Mouse (Mus musculus): ENCODE data around the gene Kif2a. TPM values are rescaled to one million over a fixed set of nuclear protein-coding genes. Genes with fewer than 3 reads are reported as not detected.
A peak's percentile ranks its signal among the peaks of the same experiment; 100 is the strongest.

Kif2a gene
- polyA plus RNA-seq, 1 experiment from 2014 or later: 19.5 TPM

GRCm38 (mm10) chr13:107044229-107044628 is 22.3 kb upstream of the Kif2a start:
- Histone ChIP-seq H3K27me3 (replicated peaks) (no peaks in the 10 kb centered on the region), H3K9ac (0 out of 2 replicates have a peak overlapping the region, but pooled peaks have one; percentile 4)
- peak; percentile 39; the same call in 1 of the 2 replicates for ATAC-seq (ENCODE audit: insufficient number of reproducible peaks, low FRiP score)

GRCm38 (mm10) chr13:107042551-107042950 is 20.6 kb upstream of the Kif2a start:
- Histone ChIP-seq H3K36me3 (no peaks in the 10 kb centered on the region), H3K9me3 (replicated peaks) (peaks cover 9% of the 10 kb centered on the region), H3K4me1 (replicated peaks) (peaks cover 20% of the 10 kb centered on the region), H3K27me3 (replicated peaks) (no peaks in the 10 kb centered on the region), H3K27ac (ENCODE audit: poor library complexity, severe bottlenecking) (no peak overlapping the region), H3K4me3 (no peak overlapping the region), H3K9ac (no peak overlapping the region), H3K4me2 (no peak overlapping the region)
- 79% methylated on average over 6 of the region's 6 CpGs for WGBS
- no peak for ATAC-seq (ENCODE audit: insufficient number of reproducible peaks, low FRiP score)

More at GRCm38 (mm10) chr13:107044229-107044628, 22.3 kb upstream of the Kif2a start:
- Histone ChIP-seq H3K4me3 (no peak overlapping the region), H3K4me2 (no peak overlapping the region), H3K27ac (ENCODE audit: poor library complexity, severe bottlenecking) (no peak overlapping the region; the same call in 1 of the 2 replicates), H3K36me3 (no peaks in the 10 kb centered on the region), H3K9me3 (replicated peaks) (peaks cover 9% of the 10 kb centered on the region), H3K4me1 (replicated peaks) (peaks cover 9% of the 10 kb centered on the region)
- 35% methylated on average over 5 of the region's 5 CpGs for WGBS

GRCm38 (mm10) chr13:107039493-107039892 is 17.6 kb upstream of the Kif2a start:
- whole genome bisulfite sequencing: 52% methylated on average over 4 of the region's 4 CpGs
- Histone ChIP-seq H3K9me3 (replicated peaks) (no peaks in the 10 kb centered on the region), H3K9ac (no peak overlapping the region), H3K4me2 (no peak overlapping the region), H3K27me3 (replicated peaks) (no peaks in the 10 kb centered on the region), H3K4me3 (no peak overlapping the region), H3K4me1 (replicated peaks) (peaks cover 35% of the 10 kb centered on the region), H3K36me3 (no peaks in the 10 kb centered on the region), H3K27ac (ENCODE audit: poor library complexity, severe bottlenecking) (no peak overlapping the region)
- ATAC-seq (ENCODE audit: insufficient number of reproducible peaks, low FRiP score): no peak

GRCm38 (mm10) chr13:107038346-107038745 is 16.4 kb upstream of the Kif2a start:
- Histone ChIP-seq H3K4me1 (replicated peaks) (peaks cover 29% of the 10 kb centered on the region), H3K9me3 (replicated peaks) (no peaks in the 10 kb centered on the region), H3K27me3 (replicated peaks) (no peaks in the 10 kb centered on the region), H3K4me3 (no peak overlapping the region), H3K9ac (no peak overlapping the region), H3K27ac (ENCODE audit: poor library complexity, severe bottlenecking) (no peak overlapping the region), H3K4me2 (no peak overlapping the region), H3K36me3 (no peaks in the 10 kb centered on the region)
- ATAC-seq (ENCODE audit: insufficient number of reproducible peaks, low FRiP score): no peak
- WGBS: 48% methylated on average over 2 of the region's 2 CpGs

- Histone ChIP-seq H3K27me3 (replicated peaks) (no peaks in the 10 kb centered on the region), H3K4me2 (no peak overlapping the region), H3K9me3 (replicated peaks) (no peaks in the 10 kb centered on the region), H3K4me1 (replicated peaks) (peaks cover 29% of the 10 kb centered on the region), H3K9ac (no peak overlapping the region), H3K36me3 (no peaks in the 10 kb centered on the region), H3K4me3 (no peak overlapping the region), H3K27ac (ENCODE audit: poor library complexity, severe bottlenecking) (no peak overlapping the region)
- ATAC-seq (ENCODE audit: insufficient number of reproducible peaks, low FRiP score): no peak
- 37% methylated on average over 3 of the region's 3 CpGs for WGBS
Observed at GRCm38 (mm10) chr13:107035511-107036113, 13.7 kb upstream of the Kif2a start.

GRCm38 (mm10) chr13:107035078-107035477 is 13.2 kb upstream of the Kif2a start:
- no peak overlapping the region for H3K4me3 ChIP-seq
- H3K4me1 ChIP-seq (replicated peaks): peaks cover 29% of the 10 kb centered on the region
- H3K9ac ChIP-seq: no peak overlapping the region
- ATAC-seq (ENCODE audit: insufficient number of reproducible peaks, low FRiP score): no peak
- 81% methylated on average over 4 of the region's 4 CpGs for WGBS
- no peak overlapping the region for H3K4me2 ChIP-seq
- H3K36me3 ChIP-seq: no peaks in the 10 kb centered on the region
- no peaks in the 10 kb centered on the region for H3K9me3 ChIP-seq (replicated peaks)
- no peaks in the 10 kb centered on the region for H3K27me3 ChIP-seq (replicated peaks)
- H3K27ac ChIP-seq (ENCODE audit: poor library complexity, severe bottlenecking): no peak overlapping the region

- WGBS: 48% methylated on average over 1 of the region's 1 CpGs
- Histone ChIP-seq H3K4me3 (no peak overlapping the region), H3K9ac (no peak overlapping the region), H3K27ac (ENCODE audit: poor library complexity, severe bottlenecking) (no peak overlapping the region), H3K27me3 (replicated peaks) (no peaks in the 10 kb centered on the region), H3K4me1 (replicated peaks) (peaks cover 26% of the 10 kb centered on the region), H3K9me3 (replicated peaks) (no peaks in the 10 kb centered on the region), H3K36me3 (no peaks in the 10 kb centered on the region), H3K4me2 (no peak overlapping the region)
- no peak for ATAC-seq (ENCODE audit: insufficient number of reproducible peaks, low FRiP score)
Observed at GRCm38 (mm10) chr13:107034028-107034920, 12.3 kb upstream of the Kif2a start.

- H3K27me3 ChIP-seq (replicated peaks): no peaks in the 10 kb centered on the region
- no peak overlapping the region for H3K27ac ChIP-seq (ENCODE audit: poor library complexity, severe bottlenecking)
- no peak overlapping the region for H3K4me3 ChIP-seq
- no peaks in the 10 kb centered on the region for H3K9me3 ChIP-seq (replicated peaks)
- no peak overlapping the region for H3K4me2 ChIP-seq
- H3K4me1 ChIP-seq (replicated peaks): peaks cover 10% of the 10 kb centered on the region
- no peak for ATAC-seq (ENCODE audit: insufficient number of reproducible peaks, low FRiP score)
- no peak overlapping the region for H3K9ac ChIP-seq
- H3K36me3 ChIP-seq: no peaks in the 10 kb centered on the region
Observed at GRCm38 (mm10) chr13:107031228-107031627, 9.3 kb upstream of the Kif2a start.

GRCm38 (mm10) chr13:107027218-107027617 is 5.3 kb upstream of the Kif2a start:
- Histone ChIP-seq H3K9me3 (replicated peaks) (no peaks in the 10 kb centered on the region), H3K36me3 (no peaks in the 10 kb centered on the region), H3K4me1 (replicated peaks) (peaks cover 5% of the 10 kb centered on the region), H3K4me2 (no peak overlapping the region), H3K4me3 (no peak overlapping the region), H3K9ac (no peak overlapping the region), H3K27ac (ENCODE audit: poor library complexity, severe bottlenecking) (no peak overlapping the region), H3K27me3 (replicated peaks) (no peaks in the 10 kb centered on the region)
- no peak for ATAC-seq (ENCODE audit: insufficient number of reproducible peaks, low FRiP score)
- 83% methylated on average over 4 of the region's 4 CpGs for WGBS

GRCm38 (mm10) chr13:107025663-107026062 is 3.7 kb upstream of the Kif2a start:
- peaks cover 5% of the 10 kb centered on the region for H3K4me1 ChIP-seq (replicated peaks)
- H3K4me3 ChIP-seq: no peak overlapping the region
- 61% methylated on average over 3 of the region's 3 CpGs for WGBS
- no peaks in the 10 kb centered on the region for H3K27me3 ChIP-seq (replicated peaks)
- no peak overlapping the region for H3K9ac ChIP-seq
- H3K36me3 ChIP-seq: no peaks in the 10 kb centered on the region
- H3K9me3 ChIP-seq (replicated peaks): no peaks in the 10 kb centered on the region
- H3K4me2 ChIP-seq: no peak overlapping the region
- ATAC-seq (ENCODE audit: insufficient number of reproducible peaks, low FRiP score): no peak
- no peak overlapping the region for H3K27ac ChIP-seq (ENCODE audit: poor library complexity, severe bottlenecking)

GRCm38 (mm10) chr13:107022266-107023171 is 593 bp upstream of the Kif2a start:
- peaks cover 15% of the 10 kb centered on the region for H3K4me1 ChIP-seq (replicated peaks)
- no peaks in the 10 kb centered on the region for H3K36me3 ChIP-seq
- H3K27me3 ChIP-seq (replicated peaks): no peaks in the 10 kb centered on the region
- 2% methylated on average over 68 of the region's 97 CpGs for WGBS
- peak overlapping the region; percentile 85 for H3K4me2 ChIP-seq
- H3K9me3 ChIP-seq (replicated peaks): no peaks in the 10 kb centered on the region
- H3K9ac ChIP-seq: peak overlapping the region; percentile 98
- H3K27ac ChIP-seq (ENCODE audit: poor library complexity, severe bottlenecking): peak overlapping the region; percentile 97
- H3K4me3 ChIP-seq: peak overlapping the region; percentile 100
- peak; percentile 96 for ATAC-seq (ENCODE audit: insufficient number of reproducible peaks, low FRiP score)

Measured in heart, embryonic 12.5 days (tissue).